Mouse (Mus musculus) heart, postnatal 14 days (tissue): Measurements from ENCODE around the gene Slc25a41. TPM values are rescaled to one million over a fixed set of nuclear protein-coding genes. Genes with fewer than 3 reads are reported as not detected.

ENCODE experiments used
- DNase-seq, 2 experiments: peaks; one replicate each; pipeline ENCODE4 v3.0.0; 2021 to 2022
- intact Hi-C: fragments of 180-260 bp; cut with DNase I; formaldehyde crosslinking; loops from one replicate; pipeline ENCODE4 v1.15.1; 2025
- total RNA-seq, 2 experiments: library from RNA; stranded (reverse); gene quantifications; 2 replicates each; pipeline ENCODE4 v1.2.3; 2021

The Slc25a41 gene
- total RNA-seq, 2 experiments from 2014 or later: not detected

DNA sequence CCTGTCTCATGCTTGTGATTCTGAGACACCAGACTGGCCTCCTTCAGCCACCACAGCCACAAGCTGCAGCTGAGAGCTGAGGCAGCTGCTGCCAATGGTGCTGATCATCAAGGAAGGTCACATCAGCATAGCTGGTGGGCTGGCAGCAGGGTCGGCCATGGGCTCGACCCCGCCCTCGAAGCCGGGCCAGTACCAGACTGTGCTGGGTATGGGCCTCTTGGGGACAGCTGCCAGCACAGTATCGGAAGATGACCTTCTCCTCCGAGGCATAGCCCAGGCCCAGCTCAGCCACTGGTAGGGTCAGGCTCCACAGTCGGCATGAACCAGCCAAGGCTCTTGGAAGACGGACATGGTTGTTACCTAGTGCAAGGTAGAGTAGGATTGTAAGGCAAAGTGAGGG lies 42.0 kb downstream of the Slc25a41 start:
- intact Hi-C loops: loop anchor here (5.0 to 10.0 kb wide), 2 partner anchors 58 to 245 kb away; partner anchors contain the start of genes Crb3, Gpr108, Slc25a23 and Trip10
- no peak for DNase-seq

DNA sequence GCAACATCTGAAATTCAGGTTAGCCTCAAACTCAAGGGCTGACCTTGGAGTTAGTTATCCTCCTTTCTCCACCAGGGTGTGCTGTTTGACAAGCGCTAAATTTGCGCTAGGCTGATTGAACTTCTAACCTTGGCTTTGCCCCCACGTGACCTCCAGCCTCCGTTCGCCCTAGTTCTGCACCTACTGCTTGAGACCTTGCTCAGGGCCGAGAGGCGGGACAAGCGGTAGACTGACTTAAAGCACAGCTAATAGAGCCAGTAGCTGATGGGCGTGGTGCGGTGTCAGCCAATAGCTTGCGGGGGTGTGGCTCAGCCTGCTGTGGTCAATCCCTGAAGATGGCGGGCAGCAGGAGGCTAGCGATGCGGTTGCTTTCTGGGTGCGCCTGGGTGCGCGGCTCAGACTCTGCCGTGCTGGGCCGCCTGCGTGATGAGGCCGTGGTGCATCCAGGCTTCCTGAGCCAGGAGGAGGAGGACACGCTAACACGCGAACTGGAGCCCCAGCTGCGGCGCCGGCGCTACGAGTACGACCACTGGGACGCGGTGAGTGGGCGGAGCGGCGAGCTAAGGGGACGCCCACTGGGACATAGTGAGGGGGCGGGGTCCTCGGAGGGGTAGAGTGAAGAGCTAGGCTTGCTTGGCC lies 44.3 kb downstream of the Slc25a41 start, which contains the start of gene Alkbh7:
Alkbh7 (plus strand) TSS at position 311 of the 639 bp plus-strand sequence.
- intact Hi-C loops: loop anchor here (1.0 to 10.0 kb wide), 4 partner anchors 60 to 338 kb away; partner anchors contain the start of genes Crb3, Gpr108, Slc25a23 and Trip10

DNA sequence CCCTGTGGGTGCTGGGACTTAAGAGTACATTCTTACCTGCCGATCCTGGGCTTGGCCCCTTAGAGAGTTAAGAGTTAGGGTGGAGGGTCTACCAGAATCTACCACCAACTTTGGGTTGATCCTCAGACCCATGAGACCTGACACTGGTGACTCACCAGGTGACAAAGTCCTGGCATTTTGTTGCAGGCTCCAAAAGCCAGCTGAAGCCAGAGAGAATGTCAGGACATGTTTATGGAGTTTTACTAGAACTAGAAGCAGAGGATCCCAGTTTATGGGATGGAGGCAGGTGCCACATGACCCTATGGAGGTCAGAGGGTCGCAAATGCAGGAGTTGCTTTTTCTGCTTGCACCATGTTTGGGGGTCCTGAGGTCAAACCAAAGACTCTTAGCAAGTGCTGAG lies 44.9 kb downstream of the Slc25a41 start:
- intact Hi-C loops: loop anchor here (2.0 to 10.0 kb wide), 3 partner anchors 61 to 338 kb away; partner anchors contain the start of genes Crb3, Gpr108, Slc25a23 and Trip10
- no peak for DNase-seq

More for the DNA sequence above, 44.3 kb downstream of the Slc25a41 start, which contains the start of gene Alkbh7:
- DNase-seq: peak; percentile 93 to 94

DNA sequence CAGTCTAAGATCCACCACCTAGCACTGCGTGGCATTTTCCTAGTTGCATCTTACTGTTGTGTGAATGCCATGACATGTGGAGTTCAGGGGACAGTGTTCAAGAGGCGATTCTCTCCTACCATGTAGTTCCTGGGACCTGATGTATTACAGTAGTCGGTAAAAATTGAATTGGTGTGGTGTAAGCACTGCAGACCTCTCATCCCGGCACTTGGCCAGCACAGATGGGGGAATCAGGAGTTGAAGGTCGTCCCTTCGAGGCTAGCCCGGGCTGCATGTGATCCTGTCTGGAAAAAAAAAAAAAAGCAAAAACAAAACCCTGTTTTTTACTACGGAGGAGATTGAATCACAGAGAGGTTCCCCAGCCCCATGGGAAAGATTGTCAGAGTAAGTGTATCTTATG lies 46.4 kb downstream of the Slc25a41 start:
- intact Hi-C loops: loop anchor here (5.0 to 10.0 kb wide), 2 partner anchors 62 to 250 kb away; partner anchors contain the start of genes Crb3, Gpr108, Slc25a23 and Trip10
- DNase-seq: no peak

DNA sequence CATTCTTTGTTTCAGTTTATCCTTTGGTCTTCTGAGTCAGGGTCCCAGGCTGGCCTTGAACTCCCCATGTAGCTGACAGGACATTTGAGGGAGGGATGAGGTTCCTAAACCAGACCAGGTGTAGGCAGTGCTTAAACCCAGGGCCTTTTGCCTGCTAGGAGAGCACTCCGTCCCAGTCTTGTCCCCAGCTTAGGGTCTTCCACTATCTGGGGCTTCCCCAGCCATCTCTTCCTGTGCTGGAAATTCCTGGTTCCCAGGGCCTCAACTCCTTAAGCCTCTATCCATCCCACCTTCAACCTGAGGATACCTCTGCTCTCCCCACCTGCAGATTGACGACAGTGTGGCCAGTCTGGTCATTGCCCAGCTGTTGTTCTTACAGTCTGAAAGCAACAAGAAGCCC lies 50.5 kb downstream of the Slc25a41 start:
- intact Hi-C loops: loop anchor here (2.0 to 10.0 kb wide), 3 partner anchors 20 to 254 kb away; partner anchors contain the start of genes Gm17949, Gpr108, Gtf2f1 and Rfx2
- DNase-seq: no peak

DNA sequence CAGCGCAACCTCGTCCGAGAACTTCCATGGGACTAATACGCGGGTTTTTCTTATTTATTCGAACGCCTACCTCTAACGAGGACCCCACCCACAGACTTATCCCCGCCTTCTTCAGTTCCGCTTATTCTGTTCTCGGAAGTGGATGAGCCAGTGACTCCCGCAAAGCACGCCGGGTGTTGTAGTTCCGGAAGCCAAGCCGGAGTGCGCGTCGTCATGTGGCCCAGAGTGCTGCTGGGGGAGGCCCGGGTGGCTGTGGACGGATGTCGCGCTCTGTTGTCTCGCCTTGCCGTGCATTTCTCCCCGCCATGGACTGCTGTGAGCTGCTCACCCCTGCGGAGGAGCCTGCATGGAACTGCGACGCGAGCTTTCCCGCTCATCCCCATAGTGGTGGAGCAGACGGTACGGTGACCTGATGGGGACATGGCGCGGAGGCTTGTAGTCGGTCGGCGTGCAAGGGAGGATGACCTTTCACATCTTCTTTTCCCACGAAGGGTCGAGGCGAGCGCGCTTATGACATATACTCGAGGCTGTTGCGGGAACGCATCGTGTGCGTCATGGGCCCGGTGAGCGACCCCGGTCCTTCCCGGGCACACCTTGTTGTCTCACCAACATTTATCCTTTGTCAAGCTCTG lies 51.2 kb downstream of the Slc25a41 start, which contains the start of gene Clpp:
Clpp (plus strand) TSS at position 191 of the 632 bp plus-strand sequence.
- intact Hi-C loops: loop anchor here (2.0 to 10.0 kb wide), 3 partner anchors 21 to 255 kb away; partner anchors contain the start of genes Gm17949, Gpr108, Gtf2f1 and Rfx2
- DNase-seq: peak; percentile 91 to 95

DNA sequence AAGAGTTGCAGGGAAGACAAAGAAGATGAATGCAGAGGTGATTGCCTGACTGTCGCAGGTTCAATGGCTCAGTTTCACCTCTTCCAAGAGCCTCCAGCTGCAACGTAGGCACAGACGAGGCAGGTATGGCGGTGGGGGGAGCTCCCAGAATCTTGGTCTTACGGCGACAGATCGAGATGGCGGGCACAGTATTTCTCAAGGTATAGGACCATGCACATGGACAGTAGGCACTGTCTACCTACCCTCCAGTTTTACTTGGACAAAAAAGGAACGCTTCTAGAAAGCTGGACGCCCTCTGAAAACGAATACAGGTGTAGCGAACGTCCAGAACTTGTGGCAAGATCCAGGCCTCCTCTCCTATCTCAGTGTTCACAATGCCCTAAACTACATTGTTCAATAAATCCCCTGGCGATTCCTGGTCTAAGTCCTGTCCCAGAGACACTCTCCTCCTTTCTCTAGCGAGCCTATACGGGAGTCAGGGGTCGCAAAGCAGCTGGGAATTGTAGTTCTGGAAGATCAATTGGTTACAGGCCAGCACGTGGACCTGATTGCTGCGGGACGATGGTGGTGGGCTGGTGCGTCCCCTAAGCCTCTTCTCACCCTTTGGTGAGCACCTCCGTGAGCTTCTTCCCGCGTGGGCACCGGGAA lies 51.9 kb downstream of the Slc25a41 start:
- DNase-seq: peak in 1 of 2 experiments; percentile 78
- intact Hi-C loops: loop anchor here (2.0 to 10.0 kb wide), 4 partner anchors 21 to 255 kb away; partner anchors contain the start of genes Gm17949, Gpr108, Gtf2f1 and Mllt1

DNA sequence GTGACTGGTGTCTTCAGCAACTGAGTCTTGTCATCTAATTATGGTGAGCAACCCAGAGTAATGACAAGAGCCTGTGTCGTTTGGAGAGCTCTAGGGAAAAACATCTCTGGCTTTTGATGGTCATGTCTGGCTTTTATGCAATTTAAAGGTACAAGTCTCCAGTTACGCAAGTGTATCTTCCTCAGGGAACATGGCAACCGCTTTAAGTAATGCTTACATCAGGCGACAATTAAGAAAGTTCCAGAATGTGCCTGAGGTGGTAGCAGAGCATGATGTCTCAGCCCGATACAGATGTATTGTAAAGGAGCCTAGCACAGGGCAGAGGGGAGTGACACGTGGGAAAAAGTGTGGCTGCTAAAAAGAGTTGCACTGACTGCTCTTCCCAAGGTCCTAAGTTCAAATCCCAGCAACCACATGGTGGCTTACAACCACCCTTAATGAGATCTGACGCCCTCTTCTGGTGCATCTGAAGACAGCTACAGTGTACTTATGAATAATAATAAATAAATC lies 52.5 kb downstream of the Slc25a41 start:
- intact Hi-C loops: loop anchor here (2.0 kb wide), 1 partner anchor 54 kb away; the partner anchor contains the start of gene Mllt1

DNA sequence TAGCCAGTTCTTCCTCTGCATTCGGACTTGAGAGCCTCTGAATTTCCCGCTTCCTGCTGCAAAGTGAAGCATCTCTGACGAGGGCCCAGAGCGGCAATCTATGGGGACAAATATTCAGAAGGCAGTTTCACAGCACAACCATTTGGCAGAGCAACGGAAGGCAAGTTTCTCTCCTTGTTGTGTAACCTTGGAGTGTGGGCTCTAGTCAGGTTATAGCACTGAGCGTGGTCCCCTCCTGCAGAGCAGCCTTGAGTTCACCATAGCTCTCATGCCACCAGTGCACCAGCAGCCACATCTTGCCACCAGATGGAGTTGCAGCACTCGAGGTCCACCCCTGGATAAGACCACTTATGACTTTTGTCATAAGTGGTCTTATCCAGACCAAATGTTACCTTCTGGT lies 53.0 kb downstream of the Slc25a41 start:
- intact Hi-C loops: loop anchor here (2.0 kb wide), 1 partner anchor 54 kb away; the partner anchor contains the start of gene Mllt1

More for the DNA sequence above, 52.5 kb downstream of the Slc25a41 start:
- no peak for DNase-seq

DNA sequence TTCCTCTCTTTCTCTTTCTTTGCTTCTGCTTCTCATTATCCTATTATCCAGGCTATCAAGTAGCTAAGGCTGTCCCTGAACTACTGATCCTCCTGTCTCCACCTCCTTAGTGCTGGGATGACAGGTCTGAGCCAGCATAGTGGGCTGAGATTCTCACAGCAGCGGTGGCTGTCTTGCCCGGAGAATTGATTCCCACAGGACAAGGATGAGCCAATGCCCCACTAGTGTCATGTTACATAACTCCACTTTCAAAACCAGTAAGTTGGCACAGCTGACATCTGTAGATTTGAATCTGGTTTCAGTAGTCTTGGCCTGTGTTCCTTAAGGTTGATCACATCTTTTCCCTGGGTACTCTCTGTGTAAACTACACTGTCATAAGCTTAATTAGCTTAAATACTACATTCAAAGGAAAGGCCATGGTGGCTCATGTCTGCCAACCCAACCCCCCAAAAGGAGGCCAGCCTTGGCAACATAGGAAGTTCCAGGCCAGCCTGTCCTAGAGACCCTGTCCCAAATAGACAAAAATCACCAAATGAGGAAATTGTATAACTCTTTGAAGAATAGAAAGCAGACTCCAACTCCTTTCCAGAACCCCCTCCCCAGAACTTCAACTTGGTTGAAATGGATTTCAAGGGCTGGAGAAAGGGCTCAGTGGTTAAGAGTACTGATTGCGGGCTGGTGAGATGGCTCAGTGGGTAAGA lies 55.2 kb downstream of the Slc25a41 start:
- no peak for DNase-seq
- intact Hi-C loops: no loop called here

More for the DNA sequence above, 53.0 kb downstream of the Slc25a41 start:
- peak in 1 of 2 experiments; percentile 1 for DNase-seq

DNA sequence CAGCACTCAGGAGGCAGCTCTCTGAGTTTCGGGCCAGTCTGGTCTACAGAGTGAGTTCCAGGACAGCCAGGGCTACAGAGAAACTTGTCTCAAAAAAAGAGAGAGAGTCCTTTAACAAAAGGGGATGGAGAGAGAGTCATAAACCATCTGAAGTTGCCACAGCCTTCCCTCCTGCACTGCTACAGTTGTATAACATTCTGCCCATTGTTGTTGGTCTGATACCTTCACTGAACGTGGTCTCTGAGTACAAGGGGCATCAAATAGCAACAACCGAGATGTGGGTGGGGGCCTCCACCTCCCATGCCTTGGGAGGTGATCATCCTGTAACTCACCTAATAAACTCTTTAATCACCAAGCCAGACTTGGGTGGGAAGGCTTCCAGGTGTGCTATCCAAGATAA lies 55.8 kb downstream of the Slc25a41 start:
- intact Hi-C loops: no loop called here
- no peak for DNase-seq

DNA sequence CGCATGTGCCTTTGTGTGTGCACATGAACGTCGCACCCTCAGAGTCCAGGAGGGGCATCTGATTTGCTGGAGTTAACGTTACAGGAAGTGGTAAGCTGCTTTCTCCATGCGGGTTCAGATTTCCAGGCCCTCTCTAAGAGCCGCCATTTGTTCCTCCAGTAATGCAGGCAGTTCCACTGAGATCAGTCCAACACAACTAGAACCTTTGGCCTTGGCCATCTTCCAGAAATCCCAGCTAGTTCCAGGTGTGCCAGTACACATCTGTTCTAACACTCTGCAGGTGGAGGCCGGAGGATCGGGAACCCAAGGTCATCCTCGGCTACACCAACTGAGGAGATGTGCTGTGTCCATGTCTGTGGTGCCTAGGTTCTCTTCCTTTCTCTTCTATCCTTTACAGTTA lies 56.6 kb downstream of the Slc25a41 start:
- intact Hi-C loops: no loop called here
- no peak for DNase-seq

Other genes starting within 250 kb of the Slc25a41 start
- gene Rfx2, start 210.6 kb downstream of the Slc25a41 start, total RNA-seq: 1 to 10 TPM; 4.3 to 6.0 TPM
- gene Acsbg2, start 167.2 kb downstream of the Slc25a41 start, total RNA-seq: not detected
- gene 1700061G19Rik, start 166.2 kb downstream of the Slc25a41 start, total RNA-seq: not detected
- gene Mllt1, start 106.2 kb downstream of the Slc25a41 start, total RNA-seq: 10 to 100 TPM; 22.0 to 22.7 TPM
- gene Acer1, start 59.5 kb downstream of the Slc25a41 start, total RNA-seq: not detected
- 10 to 100 TPM; 57.3 to 64.0 TPM for gene Clpp, start 51.3 kb downstream of the Slc25a41 start, total RNA-seq
- gene Alkbh7, start 44.3 kb downstream of the Slc25a41 start, total RNA-seq: 10 to 100 TPM; 49.6 to 52.8 TPM
- gene Pspn, start 41.6 kb downstream of the Slc25a41 start, total RNA-seq: not detected
- gene Gtf2f1, start 30.4 kb downstream of the Slc25a41 start, total RNA-seq: 10 to 100 TPM; 22.0 to 23.6 TPM
- gene Gm17949, start 30.2 kb downstream of the Slc25a41 start, total RNA-seq: not detected
- 10 to 100 TPM; 54.7 to 56.7 TPM for gene Khsrp, start 10.1 kb downstream of the Slc25a41 start, total RNA-seq
- under 1 TPM; 0.22 to 0.29 TPM for gene Crb3, start 17.5 kb upstream of the Slc25a41 start, total RNA-seq
- 10 to 100 TPM; 69.3 to 73.8 TPM for gene Slc25a23, start 18.2 kb upstream of the Slc25a41 start, total RNA-seq
- gene Dennd1c, start 36.9 kb upstream of the Slc25a41 start, total RNA-seq: 1 to 10 TPM; 2.0 TPM
- gene Tubb4a, start 46.1 kb upstream of the Slc25a41 start, total RNA-seq: 1 to 10 TPM; 3.3 to 3.9 TPM
- under 1 TPM; 0.36 to 0.44 TPM for gene Tnfsf9, start 63.7 kb upstream of the Slc25a41 start, total RNA-seq
- not detected for gene Cd70, start 108.1 kb upstream of the Slc25a41 start, total RNA-seq
- gene Tnfsf14, start 152.5 kb upstream of the Slc25a41 start, total RNA-seq: under 1 TPM in 1 of 2 experiments, not detected in 1; 0.22 TPM
- gene C3, start 186.5 kb upstream of the Slc25a41 start, total RNA-seq: 10 to 100 TPM; 47.9 to 65.0 TPM
- gene Gpr108, start 206.8 kb upstream of the Slc25a41 start, total RNA-seq: 10 to 100 TPM; 25.9 to 26.8 TPM
- 10 to 100 TPM; 72.3 to 77.5 TPM for gene Trip10, start 207.8 kb upstream of the Slc25a41 start, total RNA-seq
- 1 to 10 TPM; 2.2 to 5.5 TPM for gene Vav1, start 237.4 kb upstream of the Slc25a41 start, total RNA-seq